Mouse (Mus musculus): ENCODE data around the gene Aplf.
A peak's percentile ranks its signal among the peaks of the same experiment; 100 is the strongest.

The Aplf gene

DNA sequence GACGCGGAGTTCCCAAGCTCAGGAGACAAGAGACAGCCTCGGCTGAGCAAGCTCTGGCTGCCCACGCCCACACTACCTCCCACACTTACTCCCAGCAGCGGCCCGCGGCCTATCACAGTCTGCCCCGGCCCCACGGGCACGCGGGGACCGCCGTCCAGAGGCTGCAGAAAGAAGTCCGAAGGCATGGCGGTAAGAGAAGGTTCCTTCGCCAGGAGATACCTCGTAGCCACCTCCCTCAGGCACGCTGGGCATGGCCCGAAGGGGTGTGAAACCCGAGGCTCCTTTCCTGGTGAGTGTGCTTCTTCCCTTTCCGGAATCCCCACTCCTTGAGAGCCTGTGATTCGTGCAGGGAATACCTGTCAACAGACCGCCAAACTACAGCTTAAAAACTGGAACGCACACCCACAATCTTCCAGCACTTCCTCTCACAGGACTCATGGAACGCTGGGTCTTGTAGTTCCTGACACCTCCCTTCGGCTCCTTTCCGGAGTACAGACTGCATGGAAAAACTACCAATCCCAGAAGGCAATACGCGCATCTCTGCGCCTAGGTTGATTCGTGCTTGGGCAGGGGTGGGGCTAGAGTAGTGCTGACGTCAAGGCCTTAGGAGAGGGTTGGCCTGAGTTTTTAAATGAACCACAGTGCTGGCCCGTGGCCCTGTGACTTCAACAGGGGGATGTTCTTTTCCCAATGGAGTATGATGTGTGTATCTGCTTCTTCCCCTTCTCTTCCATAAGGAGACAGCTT is at the start of gene Aplf:
TSS of gene Aplf (minus strand) at position 423 of the 747 bp plus-strand sequence.
- DNase-seq (ENCODE audit: low read depth in 2 of 2, low spot score in 2 of 2): peak; percentile 81 to 83

DNA sequence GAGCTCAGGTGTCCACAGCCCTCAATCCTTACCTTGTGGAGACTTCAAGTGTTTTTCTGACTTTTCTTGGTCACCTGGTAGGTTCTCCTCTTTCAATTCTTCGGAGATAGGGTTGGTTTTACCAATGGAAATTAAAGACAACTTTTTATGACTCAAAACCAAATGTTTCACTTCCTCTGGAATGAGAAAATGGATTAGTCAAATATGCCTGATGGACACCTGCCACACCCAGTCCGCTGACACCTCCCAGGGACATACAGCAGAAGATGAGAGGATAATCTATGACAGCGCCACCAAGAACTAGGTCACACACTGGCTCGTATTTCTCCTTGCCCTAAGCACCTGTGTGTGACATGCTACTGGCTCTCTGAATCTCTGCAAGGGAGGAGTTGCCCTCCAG is 42.1 kb upstream of the Aplf start:
- DNase-seq (ENCODE audit: low read depth in 2 of 2, low spot score in 2 of 2): no peak

DNA sequence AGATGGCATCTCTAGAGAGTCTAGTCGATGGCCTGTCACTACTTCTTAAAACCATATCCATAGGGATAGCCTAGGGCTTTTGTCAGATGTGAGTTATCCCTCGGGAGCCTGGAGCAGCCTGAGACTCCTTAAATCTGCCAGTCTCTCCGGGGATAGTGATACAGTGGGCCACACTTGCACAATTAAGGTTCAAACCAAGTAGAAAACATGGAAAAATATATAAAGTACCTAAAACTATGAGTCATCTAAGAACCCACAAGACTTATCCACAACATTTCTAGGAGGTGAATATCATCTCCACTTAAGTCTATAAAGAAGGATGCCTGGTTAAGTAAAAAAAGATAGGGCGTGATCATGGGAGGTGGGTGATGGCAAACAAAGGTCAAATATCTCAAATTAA is 40.3 kb upstream of the Aplf start:
- no peak for DNase-seq (ENCODE audit: low read depth in 2 of 2, low spot score in 2 of 2)

DNA sequence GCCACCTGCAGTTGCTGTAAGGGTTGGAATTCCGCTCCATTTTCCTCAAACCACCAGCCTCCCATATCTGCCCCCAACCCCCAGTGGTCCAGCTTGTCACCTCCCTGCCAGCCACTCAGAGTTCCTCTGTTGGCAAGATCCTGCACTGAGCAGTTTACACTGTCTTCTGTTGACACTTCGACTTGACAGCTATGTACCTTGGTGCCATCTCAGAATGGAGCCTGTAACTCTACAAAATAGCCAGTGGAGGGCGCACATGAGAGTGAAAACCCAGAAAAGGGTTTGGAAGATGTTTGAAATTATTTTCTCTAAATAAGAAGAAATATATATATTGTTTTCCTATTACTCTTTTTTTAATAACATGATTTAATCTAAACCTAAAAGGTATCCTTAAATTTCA is 34.3 kb upstream of the Aplf start:
- DNase-seq (ENCODE audit: low read depth in 2 of 2, low spot score in 2 of 2): no peak

DNA sequence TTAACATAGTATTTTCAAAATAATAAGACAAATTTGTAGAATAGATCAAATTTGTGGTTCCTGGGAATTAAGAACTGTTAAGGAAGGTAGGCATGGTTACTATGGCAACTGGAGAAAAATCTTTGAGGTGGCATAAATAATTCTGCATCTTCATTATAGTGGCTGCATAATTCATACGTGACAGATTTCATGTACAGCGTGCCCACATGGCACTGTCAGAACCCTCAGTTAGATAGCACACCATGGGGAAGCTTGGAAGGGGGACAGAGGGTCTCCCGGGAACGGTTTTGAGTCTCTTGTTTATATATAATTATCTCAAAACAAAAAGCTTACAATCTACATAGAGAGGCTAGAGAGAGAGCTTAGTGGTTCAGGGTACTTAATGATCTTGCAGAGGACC is 24.6 kb upstream of the Aplf start:
- DNase-seq (ENCODE audit: low read depth in 2 of 2, low spot score in 2 of 2): no peak

DNA sequence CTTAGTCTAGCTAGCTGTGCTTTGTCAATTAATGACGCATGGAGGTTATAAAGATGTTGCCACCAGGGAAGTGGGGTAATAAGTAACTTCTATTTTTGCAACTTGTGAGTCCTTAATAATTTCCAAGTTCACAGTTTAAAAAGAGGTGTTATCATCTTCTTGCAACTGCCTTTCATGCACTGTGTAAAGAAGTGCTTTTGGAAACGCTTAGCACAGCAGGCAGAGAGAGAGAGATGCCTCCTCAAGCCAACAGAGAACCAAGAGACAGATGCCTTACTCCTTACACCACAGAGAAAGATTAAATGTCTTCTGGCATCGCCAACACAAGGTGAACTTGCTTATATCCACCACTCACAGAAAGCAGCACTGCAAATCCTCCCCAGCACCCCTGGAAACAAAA is 24.0 kb upstream of the Aplf start:
- no peak for DNase-seq (ENCODE audit: low read depth in 2 of 2, low spot score in 2 of 2)

DNA sequence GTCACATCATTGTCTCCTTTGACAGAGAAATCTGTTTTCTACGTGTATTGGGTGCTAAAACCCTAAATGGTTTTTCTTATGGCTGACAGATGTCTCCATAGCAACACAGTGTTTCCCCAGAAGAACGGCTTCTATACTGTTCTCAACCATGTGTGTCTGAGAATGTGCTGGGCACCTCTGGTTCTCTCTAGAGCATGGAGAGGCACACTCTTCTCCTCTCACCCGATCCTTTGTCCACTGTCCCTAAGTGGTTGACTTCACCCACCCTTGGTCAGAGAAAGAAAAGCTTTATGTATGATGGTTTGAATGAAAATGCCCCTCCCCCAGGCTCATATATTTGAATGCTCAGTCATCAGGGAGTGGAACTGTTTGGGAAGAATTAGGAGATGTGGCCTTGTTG is 8.4 kb upstream of the Aplf start:
- DNase-seq (ENCODE audit: low read depth in 2 of 2, low spot score in 2 of 2): no peak

DNA sequence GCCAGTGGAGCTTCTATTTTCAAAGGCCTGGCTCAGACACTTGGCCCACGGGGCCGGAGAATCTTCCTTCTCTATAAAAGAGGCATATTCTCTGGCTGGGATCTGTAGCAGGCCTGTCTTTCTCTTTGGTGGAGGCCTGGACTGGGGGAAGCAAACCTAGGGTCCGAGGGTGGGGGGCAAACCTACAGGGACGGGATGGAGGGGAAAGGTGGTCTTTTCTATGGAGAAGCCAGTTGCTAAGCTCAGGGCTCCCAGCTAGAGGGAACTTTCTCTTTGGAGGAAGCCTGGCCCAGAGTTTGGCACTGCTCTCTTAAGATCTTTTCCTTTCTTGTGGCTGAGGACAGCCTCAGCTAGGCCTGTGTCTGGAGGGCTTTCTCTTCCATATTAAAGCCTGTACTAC is 668 bp upstream of the Aplf start:
- no peak for DNase-seq (ENCODE audit: low read depth in 2 of 2, low spot score in 2 of 2)

DNA sequence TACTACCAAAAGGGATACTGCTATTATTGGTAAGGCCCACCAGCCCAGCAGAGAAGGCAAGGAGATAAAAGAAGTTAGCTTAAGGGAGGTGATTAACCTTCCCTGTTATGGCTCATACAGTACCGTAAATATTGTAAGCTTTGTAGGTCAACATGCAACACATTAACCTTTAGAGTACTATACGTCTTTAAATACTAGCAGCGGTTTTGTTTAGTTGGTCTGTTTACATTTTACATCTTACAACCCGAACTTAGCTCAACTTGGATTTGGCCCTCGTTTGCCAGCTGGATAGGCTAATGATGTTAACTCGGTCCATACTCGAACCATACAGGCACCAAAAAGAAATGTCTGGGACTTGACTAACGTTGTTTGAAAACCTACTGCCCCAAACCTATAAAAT is 640 bp downstream of the Aplf start:
- DNase-seq (ENCODE audit: low read depth in 2 of 2, low spot score in 2 of 2): no peak

DNA sequence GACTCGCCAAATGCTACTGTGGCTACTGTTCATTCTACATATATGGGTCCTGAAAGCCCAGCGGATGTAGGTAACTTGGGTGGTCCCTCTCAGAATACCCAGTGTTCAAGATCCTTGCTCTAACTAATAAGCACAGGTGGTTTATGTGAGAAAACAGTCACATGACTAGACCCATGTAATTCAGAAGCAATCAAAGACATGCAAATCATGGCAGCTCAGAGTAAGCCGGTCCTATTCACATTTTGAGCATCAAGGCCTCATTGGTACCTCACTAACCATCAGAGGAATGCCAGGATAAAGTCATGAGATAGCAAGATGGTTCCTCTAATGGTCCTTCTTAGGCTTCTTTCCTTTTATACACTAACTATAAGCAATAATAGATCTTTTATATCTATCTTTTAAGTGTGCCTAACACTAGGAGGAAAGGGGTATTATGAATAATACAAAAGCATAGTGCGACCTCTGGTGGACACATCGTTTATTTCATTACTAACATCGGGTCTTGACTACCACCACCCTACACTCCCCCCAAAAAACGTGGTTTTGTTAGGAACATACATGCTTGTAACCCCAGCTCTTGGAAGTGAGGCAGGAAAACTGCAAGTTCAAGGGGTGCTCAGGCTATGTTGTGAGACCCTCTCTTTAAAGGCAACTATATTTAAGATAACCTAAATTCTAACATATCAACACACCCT is 2.0 kb downstream of the Aplf start:
- peak; percentile 38 to 62 for DNase-seq (ENCODE audit: low read depth in 2 of 2, low spot score in 2 of 2)

DNA sequence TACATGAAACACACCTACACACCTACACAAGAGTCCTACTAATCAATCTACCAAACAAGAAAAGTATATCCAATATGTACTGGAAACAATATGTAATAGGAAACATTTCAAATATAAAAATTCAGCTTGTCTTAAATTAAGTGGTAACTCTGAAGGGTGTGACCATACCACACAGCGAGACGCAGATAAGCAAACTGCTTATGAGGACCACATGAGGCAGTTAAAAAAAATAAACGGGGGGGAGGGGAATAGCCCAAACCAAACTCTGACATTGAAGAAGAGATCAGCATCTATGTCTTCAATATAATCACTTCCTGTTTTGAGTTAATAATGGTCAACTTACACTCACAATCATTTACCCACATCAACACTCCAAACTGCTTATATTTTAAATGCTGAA is 3.3 kb downstream of the Aplf start:
- no peak for DNase-seq (ENCODE audit: low read depth in 2 of 2, low spot score in 2 of 2)

DNA sequence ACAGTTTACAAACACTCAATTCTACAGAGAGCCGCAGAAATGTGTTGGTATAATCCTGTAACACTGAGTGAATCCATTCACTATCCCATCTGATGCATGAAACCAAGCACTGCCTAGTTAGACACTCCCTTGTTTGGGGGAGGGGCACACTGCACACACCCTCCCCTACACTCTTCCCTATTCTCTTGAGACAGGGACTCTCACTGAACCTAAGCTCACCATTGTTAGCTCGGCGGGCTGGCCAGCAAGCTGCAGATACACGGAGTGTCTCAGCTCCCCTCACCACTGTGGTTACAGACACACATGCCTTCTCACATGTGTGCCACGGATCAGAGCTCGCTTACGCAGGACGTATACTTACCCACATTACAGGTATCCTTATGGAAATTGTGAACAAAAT is 4.2 kb downstream of the Aplf start:
- no peak for DNase-seq (ENCODE audit: low read depth in 2 of 2, low spot score in 2 of 2)

DNA sequence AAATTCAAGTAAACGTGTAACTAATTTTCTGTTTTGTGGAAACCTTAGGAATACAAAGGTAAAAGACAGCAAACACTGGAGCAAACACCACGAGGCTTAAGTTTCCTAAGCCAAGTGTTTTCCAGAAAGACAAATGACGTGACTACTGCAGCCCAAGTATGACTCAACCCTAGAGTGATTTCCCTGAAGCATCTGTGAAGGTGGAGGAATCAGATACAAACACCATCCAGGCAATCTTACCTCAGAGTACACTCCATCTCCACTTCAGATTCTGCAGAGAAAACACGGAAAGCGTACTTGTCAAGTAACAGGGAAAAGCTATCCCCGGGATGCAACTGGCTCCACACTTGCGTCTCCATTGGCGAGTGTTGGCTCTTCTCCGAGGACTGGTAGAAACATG is 8.5 kb downstream of the Aplf start:
- no peak for DNase-seq (ENCODE audit: low read depth in 2 of 2, low spot score in 2 of 2)

DNA sequence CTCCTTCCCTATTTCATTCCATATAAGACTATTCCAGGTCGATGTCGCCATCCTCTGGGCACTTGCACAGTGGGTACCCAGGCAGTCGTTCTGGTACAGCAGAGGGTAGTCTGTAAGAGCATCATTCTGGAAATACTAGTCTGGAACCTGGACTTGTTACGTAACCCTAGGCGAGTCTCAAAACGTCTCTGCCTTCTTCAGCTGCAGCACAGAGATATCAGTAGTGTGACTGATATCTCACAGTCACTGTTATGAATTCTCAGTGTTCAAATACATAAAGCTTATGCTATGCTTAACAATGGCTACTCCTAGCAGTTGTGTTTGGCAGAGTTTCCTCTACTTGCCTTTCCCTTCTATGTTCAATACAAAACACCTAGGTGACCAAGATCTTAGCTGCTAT is 9.8 kb downstream of the Aplf start:
- DNase-seq (ENCODE audit: low read depth in 2 of 2, low spot score in 2 of 2): no peak

DNA sequence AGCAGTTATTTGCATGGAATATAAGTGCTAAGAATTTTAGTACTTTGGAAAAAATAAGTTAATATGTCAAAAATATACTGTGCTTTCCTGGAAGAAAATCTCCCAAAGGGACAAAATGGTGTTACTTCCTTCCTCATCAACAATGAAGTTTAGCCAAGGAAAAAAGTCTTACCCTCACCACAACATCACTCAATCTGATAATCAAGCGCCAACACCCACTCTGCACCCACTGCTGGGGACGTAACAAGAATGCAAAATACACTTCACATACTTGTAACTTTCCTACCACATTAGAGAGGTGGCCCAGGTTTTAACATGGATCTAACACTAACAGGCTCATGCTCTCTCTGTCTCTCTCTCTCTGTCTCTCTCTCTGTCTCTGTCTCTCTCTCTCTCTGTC is 10.3 kb downstream of the Aplf start:
- no peak for DNase-seq (ENCODE audit: low read depth in 2 of 2, low spot score in 2 of 2)

DNA sequence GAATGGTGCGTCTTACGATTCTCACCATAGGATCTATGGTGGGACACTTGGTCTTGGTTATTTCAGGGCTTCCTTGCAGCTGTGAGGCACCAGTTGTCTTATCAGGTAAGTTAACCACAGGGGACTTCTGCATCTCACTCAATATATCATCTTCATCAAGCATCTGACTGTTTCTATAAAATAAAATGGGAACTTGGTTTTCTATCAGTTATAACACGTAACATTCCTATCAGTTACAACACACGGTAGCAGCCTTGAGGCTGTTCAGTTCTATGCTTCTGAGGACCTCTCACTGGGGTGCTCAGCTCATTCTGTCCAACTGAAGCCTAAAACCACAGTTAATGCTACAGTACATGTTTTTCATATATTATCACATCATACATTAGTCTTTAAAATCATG is 13.2 kb downstream of the Aplf start:
- no peak for DNase-seq (ENCODE audit: low read depth in 2 of 2, low spot score in 2 of 2)

DNA sequence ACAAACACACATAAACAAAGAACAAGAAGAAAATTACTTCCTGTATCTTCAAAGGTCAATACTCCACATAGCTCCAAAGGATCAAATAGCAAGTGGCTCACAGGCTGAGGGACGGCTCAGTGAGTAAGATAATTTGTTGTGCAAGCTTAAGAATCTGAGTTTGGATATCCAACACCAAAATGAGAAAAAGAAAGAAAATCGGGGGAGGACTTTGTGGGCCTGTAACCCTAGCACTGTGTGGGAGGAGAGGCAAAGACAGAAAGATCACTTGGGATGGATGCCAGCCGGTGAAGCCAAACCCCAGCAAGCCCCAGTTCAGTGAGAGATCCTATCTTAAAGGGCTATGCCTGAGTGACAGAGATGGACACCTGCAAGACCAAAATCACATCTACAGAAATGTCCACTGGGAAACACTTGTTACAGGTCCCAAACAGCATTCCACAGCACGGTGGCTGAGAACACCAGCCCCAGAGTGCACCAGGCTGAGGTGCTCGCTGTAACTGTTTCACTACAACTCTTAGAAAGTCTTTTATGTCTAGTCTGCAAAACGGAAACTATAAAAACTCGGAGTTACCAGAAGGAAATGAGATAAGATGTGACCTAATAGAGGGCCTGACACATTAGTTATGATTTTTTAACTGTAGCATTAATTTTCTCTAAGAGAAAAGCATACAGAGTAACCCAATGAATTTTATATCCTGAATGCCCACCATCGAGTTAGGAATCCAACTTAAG is 17.9 kb downstream of the Aplf start:
- DNase-seq (ENCODE audit: low read depth in 2 of 2, low spot score in 2 of 2): no peak

DNA sequence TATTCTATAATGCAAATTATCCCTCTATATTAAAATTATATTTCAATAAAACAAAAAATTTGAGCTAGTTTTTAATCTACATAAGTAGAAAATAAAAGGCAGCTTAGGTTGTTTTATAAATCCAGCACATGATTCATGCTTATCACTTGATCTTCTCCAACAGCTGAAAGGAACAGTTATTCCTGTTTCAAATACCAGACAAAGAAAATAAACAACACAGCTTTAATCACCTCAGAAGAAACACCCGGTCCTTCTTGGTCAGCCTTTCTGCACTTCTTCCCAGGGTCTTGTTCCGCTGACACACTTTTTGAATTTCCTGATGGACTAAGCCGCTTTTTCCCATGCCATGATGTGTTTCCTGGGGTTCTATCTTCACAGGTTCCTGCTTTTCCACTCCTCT is 18.5 kb downstream of the Aplf start:
- DNase-seq (ENCODE audit: low read depth in 2 of 2, low spot score in 2 of 2): no peak

DNA sequence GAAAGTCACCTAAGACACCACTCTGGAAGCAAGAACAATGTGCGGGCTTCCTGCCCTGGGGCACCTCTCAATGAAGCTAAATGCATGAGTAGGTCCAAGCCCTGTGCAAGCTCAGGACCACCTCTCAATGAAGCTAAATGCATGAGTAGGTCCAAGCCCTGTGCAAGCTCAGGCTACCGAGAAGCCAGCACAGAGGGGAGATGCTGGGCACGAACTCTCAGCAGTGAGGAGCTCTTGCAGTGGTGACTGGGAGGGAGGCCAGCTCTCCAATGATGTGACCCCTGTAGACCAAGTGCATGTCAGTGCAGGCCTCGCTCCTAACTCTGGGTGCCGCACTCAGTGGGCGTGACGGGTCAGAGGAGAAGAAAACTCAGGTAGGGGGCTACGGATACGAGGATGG is 19.3 kb downstream of the Aplf start:
- no peak for DNase-seq (ENCODE audit: low read depth in 2 of 2, low spot score in 2 of 2)

DNA sequence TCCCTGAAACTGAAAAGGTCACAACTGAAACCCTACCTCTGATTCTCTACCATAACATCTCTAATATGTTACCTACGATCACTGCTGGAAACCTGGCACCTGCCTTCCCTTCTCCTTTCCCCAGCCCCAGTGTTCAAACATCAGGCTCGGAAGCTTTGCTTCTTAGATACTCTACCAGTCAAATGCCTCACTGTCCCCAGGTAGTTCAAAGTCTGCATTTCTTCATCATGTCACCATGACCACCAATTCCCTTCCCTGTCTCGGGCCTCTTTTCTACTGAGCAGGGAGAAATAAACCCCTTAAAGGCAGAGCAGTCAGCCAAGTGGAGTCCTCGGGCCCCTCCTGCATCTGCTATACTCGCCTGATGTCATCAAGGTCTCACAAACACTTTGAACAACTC is 20.2 kb downstream of the Aplf start:
- no peak for DNase-seq (ENCODE audit: low read depth in 2 of 2, low spot score in 2 of 2)

DNA sequence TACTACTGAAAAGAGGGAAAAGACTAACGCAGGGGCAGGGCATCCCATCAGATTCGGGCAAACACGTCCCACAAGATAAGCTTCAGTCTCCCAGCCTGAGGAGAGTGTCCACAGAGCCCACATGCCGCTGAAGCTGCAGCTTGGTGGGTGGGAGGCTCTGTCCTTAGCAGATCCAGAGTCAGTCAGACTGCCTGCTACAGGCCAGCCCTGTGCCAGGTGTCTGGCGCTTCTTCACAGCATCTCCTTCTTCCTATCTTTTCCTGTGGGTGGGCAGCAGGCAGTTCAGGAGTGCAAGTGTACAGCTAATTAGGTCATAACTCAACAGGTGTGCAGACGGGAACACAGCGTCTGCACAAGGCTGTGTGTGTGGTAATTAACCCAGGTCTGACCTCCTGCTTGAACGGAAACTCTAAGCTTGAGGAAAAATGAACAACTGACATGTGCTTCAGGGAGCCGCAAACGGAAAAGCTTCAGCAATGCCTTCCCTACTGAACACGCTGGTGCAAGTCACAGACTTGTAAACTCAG is 33.8 kb downstream of the Aplf start:
- DNase-seq (ENCODE audit: low read depth in 2 of 2, low spot score in 2 of 2): no peak

DNA sequence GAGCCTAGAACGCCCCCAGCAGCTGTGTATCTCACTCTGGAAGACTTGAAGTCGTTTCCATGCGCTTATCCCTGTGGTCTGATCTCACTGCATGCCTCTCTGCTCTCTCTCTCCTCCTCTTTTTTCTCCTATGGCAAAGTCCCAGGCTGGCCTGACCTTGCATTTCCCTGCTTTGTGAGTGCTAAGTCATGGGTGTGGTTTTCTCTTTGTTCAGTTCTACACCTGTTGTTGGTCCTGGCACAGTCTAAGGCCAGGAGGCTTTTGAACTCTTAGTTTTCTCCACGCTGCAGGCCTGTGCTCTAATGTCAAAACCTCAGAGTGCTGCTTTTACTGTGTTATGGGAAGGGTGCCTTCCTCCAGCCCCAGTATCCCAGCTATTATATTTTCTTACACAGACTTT is 39.8 kb downstream of the Aplf start:
- DNase-seq (ENCODE audit: low read depth in 2 of 2, low spot score in 2 of 2): no peak

Data from CD8-positive naive resting alpha-beta T cell, adult 2 months (primary cell).